Mouse (Mus musculus) neural tube, embryonic 14.5 days (tissue): ENCODE measurements around the gene Tamm41. TPM values are rescaled to one million over a fixed set of nuclear protein-coding genes. Genes with fewer than 3 reads are reported as not detected.

Experiments
- ATAC-seq: fragments of 200-750 bp; cut with Nextera tagmentation; 2 replicates; pipeline ENCODE4 v1.8.0; 2017; ENCODE audit warnings: low read depth, mild to moderate bottlenecking, moderate TSS enrichment, moderate library complexity
- H3K27ac ChIP-seq: fragments of 300-500 bp; sonication (generic); 2 replicates; pipeline ENCODE4 v1.5.1; 2014; ENCODE audit warnings: low read depth, mild to moderate bottlenecking, control low read depth, low read length, moderate library complexity, mixed read lengths
- H3K27me3 ChIP-seq: fragments of 300-500 bp; sonication (generic); 2 replicates; pipeline ENCODE4 v1.6.1; 2014; ENCODE audit warnings: low read length; ENCODE audit not compliant: control insufficient read depth, insufficient read depth
- H3K36me3 ChIP-seq: fragments of 300-500 bp; sonication (generic); 2 replicates; pipeline ENCODE4 v1.6.1; 2014; ENCODE audit warnings: low read length, mixed read lengths; ENCODE audit not compliant: control insufficient read depth, insufficient read depth
- H3K4me1 ChIP-seq: fragments of 300-500 bp; sonication (generic); 2 replicates; pipeline ENCODE4 v1.6.1; 2014; ENCODE audit warnings: low read length; ENCODE audit not compliant: control insufficient read depth, insufficient read depth
- H3K4me2 ChIP-seq: fragments of 300-500 bp; sonication (generic); 2 replicates; pipeline ENCODE4 v1.6.1; 2014; ENCODE audit warnings: mild to moderate bottlenecking, low read depth, low read length, control low read depth
- H3K4me3 ChIP-seq: fragments of 300-500 bp; sonication (generic); 2 replicates; pipeline ENCODE4 v1.5.1; 2014; ENCODE audit warnings: low read depth, low read length, control low read depth, mixed read lengths
- H3K9ac ChIP-seq: fragments of 300-500 bp; sonication (generic); replicated peaks from 2 replicates; pipeline ENCODE4 v1.6.1; 2014; ENCODE audit warnings: low read depth, mild to moderate bottlenecking, control low read depth, low read length, mixed read lengths
- H3K9me3 ChIP-seq: fragments of 300-500 bp; sonication (generic); 2 replicates; pipeline ENCODE4 v1.6.1; 2016; ENCODE audit warnings: low read length; ENCODE audit not compliant: control insufficient read depth
- WGBS: fragments of 180-500 bp; shearing (Covaris S2); extraction: QIAGEN DNeasy Blood & Tissue Kit; methylation state at CpG from one replicate; pipeline ENCODE4 v1.1.7; 2014; 5-methylcytosine and 5-hydroxymethylcytosine counted together
- polyA plus RNA-seq: library from polyadenylated mRNA; unstranded; fragments of >200 nt; fragmentation: Nextera tagmentation; extraction: Ambion mirVana; gene quantifications from 2 replicates; pipeline ENCODE4 v1.2.1, GENCODE M21; 2014

Tamm41 gene
- polyA plus RNA-seq: 51.5 and 55.8 TPM in 2 replicates

GRCm38 (mm10) chr6:115037103-115038094 is at the start of gene Tamm41:
Gene Tamm41 (minus strand): TSS chr6:115037876.
- peaks cover 3% of the 10 kb centered on the region; the same call in 1 of the 2 replicates for H3K27me3 ChIP-seq
- peaks cover 16% of the 10 kb centered on the region for H3K36me3 ChIP-seq
- H3K4me1 ChIP-seq: peaks cover 4% of the 10 kb centered on the region
- peak within 1 kb of the TSS; percentile 62 for H3K4me2 ChIP-seq
- 2% methylated on average over 56 of the region's 57 CpGs for WGBS
- peak within 1 kb of the TSS; percentile 73 for H3K9ac ChIP-seq
- no peak within 1 kb of the TSS for H3K27ac ChIP-seq
- H3K4me3 ChIP-seq: peak within 1 kb of the TSS; percentile 84
- no peaks in the 10 kb centered on the region for H3K9me3 ChIP-seq
- peak; percentile 94 for ATAC-seq

- H3K9me3 ChIP-seq: no peaks in the 10 kb centered on the region
- no peak for ATAC-seq
- H3K27me3 ChIP-seq: no peaks in the 10 kb centered on the region
- H3K27ac ChIP-seq: no peak overlapping the region
- no peaks in the 10 kb centered on the region for H3K4me1 ChIP-seq
- no peaks in the 10 kb centered on the region for H3K36me3 ChIP-seq
- WGBS: 57% methylated on average over 9 of the region's 9 CpGs
- H3K9ac ChIP-seq: no peak overlapping the region
- H3K4me2 ChIP-seq: no peak overlapping the region
- no peak overlapping the region for H3K4me3 ChIP-seq
These were observed 47.7 kb upstream of the Tamm41 start for GRCm38 (mm10) chr6:115085274-115085841.

GRCm38 (mm10) chr6:115076781-115077575 is 39.3 kb upstream of the Tamm41 start:
- Histone ChIP-seq H3K4me2 (no peak overlapping the region), H3K9me3 (no peaks in the 10 kb centered on the region), H3K4me3 (no peak overlapping the region), H3K4me1 (no peaks in the 10 kb centered on the region), H3K9ac (no peak overlapping the region), H3K27ac (no peak overlapping the region), H3K36me3 (no peaks in the 10 kb centered on the region), H3K27me3 (no peaks in the 10 kb centered on the region)
- WGBS: 54% methylated on average over 9 of the region's 9 CpGs
- ATAC-seq: no peak

GRCm38 (mm10) chr6:115072024-115072423 is 34.3 kb upstream of the Tamm41 start:
- no peaks in the 10 kb centered on the region for H3K4me1 ChIP-seq
- H3K4me2 ChIP-seq: no peak overlapping the region
- no peak overlapping the region for H3K4me3 ChIP-seq
- H3K9ac ChIP-seq: no peak overlapping the region
- no peaks in the 10 kb centered on the region for H3K9me3 ChIP-seq
- 76% methylated on average over 2 of the region's 2 CpGs for WGBS
- no peaks in the 10 kb centered on the region for H3K36me3 ChIP-seq
- H3K27ac ChIP-seq: no peak overlapping the region
- no peaks in the 10 kb centered on the region for H3K27me3 ChIP-seq
- ATAC-seq: no peak

- Histone ChIP-seq H3K4me2 (no peak overlapping the region), H3K27me3 (no peaks in the 10 kb centered on the region), H3K9ac (no peak overlapping the region), H3K4me3 (no peak overlapping the region), H3K36me3 (no peaks in the 10 kb centered on the region), H3K27ac (no peak overlapping the region), H3K9me3 (no peaks in the 10 kb centered on the region), H3K4me1 (no peaks in the 10 kb centered on the region)
- ATAC-seq: no peak
- WGBS: 44% methylated on average over 13 of the region's 13 CpGs
These were observed 27.9 kb upstream of the Tamm41 start for GRCm38 (mm10) chr6:115065411-115066241.

- Histone ChIP-seq H3K4me3 (no peak overlapping the region), H3K27ac (no peak overlapping the region), H3K36me3 (no peaks in the 10 kb centered on the region), H3K9ac (no peak overlapping the region), H3K4me2 (no peak overlapping the region), H3K27me3 (no peaks in the 10 kb centered on the region), H3K4me1 (0 out of 2 replicates have a peak, but pooled peaks cover 5% of the 10 kb centered on the region), H3K9me3 (no peaks in the 10 kb centered on the region)
- 83% methylated on average over 5 of the region's 5 CpGs for WGBS
- ATAC-seq: no peak
These were observed 25.1 kb upstream of the Tamm41 start for GRCm38 (mm10) chr6:115062605-115063350.

GRCm38 (mm10) chr6:115059227-115059626 is 21.6 kb upstream of the Tamm41 start:
- 47% methylated on average over 5 of the region's 5 CpGs for WGBS
- H3K9ac ChIP-seq: no peak overlapping the region
- H3K9me3 ChIP-seq: no peaks in the 10 kb centered on the region
- no peak overlapping the region for H3K4me3 ChIP-seq
- H3K4me2 ChIP-seq: no peak overlapping the region
- H3K4me1 ChIP-seq: 0 out of 2 replicates have a peak, but pooled peaks cover 8% of the 10 kb centered on the region
- no peaks in the 10 kb centered on the region for H3K27me3 ChIP-seq
- H3K27ac ChIP-seq: no peak overlapping the region
- no peak for ATAC-seq
- no peaks in the 10 kb centered on the region for H3K36me3 ChIP-seq

GRCm38 (mm10) chr6:115056699-115057098 is 19.0 kb upstream of the Tamm41 start:
- Histone ChIP-seq H3K36me3 (no peaks in the 10 kb centered on the region), H3K9ac (no peak overlapping the region), H3K9me3 (no peaks in the 10 kb centered on the region), H3K4me1 (0 out of 2 replicates have a peak, but pooled peaks cover 8% of the 10 kb centered on the region), H3K27me3 (no peaks in the 10 kb centered on the region), H3K4me2 (no peak overlapping the region), H3K4me3 (no peak overlapping the region), H3K27ac (no peak overlapping the region)
- 28% methylated on average over 2 of the region's 2 CpGs for WGBS
- no peak for ATAC-seq
